Mouse (Mus musculus) liver, embryonic 14.5 days (tissue): ENCODE results near the gene Qtrt1. TPM values are rescaled to one million over a fixed set of nuclear protein-coding genes. Genes with fewer than 3 reads are reported as not detected.

Source experiments
- ATAC-seq: fragments of 200-750 bp; cut with Nextera tagmentation; 2 replicates; pipeline ENCODE4 v1.8.0; 2017; ENCODE audit warnings: moderate number of reproducible peaks, mild to moderate bottlenecking, moderate library complexity; ENCODE audit not compliant: insufficient read depth
- DNase-seq, 3 experiments: peaks; one replicate each; pipeline ENCODE4 v3.0.0-alpha.2; 2012 to 2013; ENCODE audit warnings: low read depth in 3 of 3, low spot score in 3 of 3
- H3K27ac ChIP-seq: fragments of 300-500 bp; sonication (generic); 2 replicates; pipeline ENCODE4 v1.5.1; 2014; ENCODE audit warnings: moderate library complexity, mild to moderate bottlenecking, control low read depth, inconsistent platforms
- H3K27me3 ChIP-seq: fragments of 300-500 bp; sonication (generic); 2 replicates; pipeline ENCODE4 v1.6.1; 2014; ENCODE audit warnings: mild to moderate bottlenecking, low read length, moderate library complexity; ENCODE audit not compliant: control insufficient read depth, insufficient read depth
- H3K36me3 ChIP-seq: fragments of 300-500 bp; sonication (generic); replicated peaks from 2 replicates; pipeline ENCODE4 v1.6.1; 2014; ENCODE audit warnings: low read depth; ENCODE audit not compliant: control insufficient read depth, insufficient read depth
- H3K4me1 ChIP-seq, 2 experiments: fragments of 200-500 bp in 1 of 2; fragments of 300-500 bp in 1 of 2; sonication (generic) in 1 of 2; replicated peaks; 2 replicates each; pipeline ENCODE4 v1.6.1; 2012 to 2014; ENCODE audit warnings: antibody characterized with exemption in 1 of 2, inconsistent platforms in 1 of 2, low read length in 1 of 2; ENCODE audit not compliant: control insufficient read depth in 2 of 2, insufficient read depth in 2 of 2
- H3K4me2 ChIP-seq: fragments of 300-500 bp; sonication (generic); 2 replicates; pipeline ENCODE4 v1.6.1; 2014; ENCODE audit warnings: low read depth, mild to moderate bottlenecking, control low read depth, moderate library complexity
- H3K4me3 ChIP-seq, 2 experiments: fragments of 200-500 bp in 1 of 2; fragments of 300-500 bp in 1 of 2; sonication (generic) in 1 of 2; 2 replicates each; pipeline ENCODE4 v1.5.1; 2012 to 2014; ENCODE audit warnings: low read depth in 2 of 2, low read length in 2 of 2, mild to moderate bottlenecking in 2 of 2, control low read depth in 1 of 2, inconsistent platforms in 1 of 2, moderate library complexity in 1 of 2; ENCODE audit not compliant: insufficient read depth in 1 of 2
- H3K9ac ChIP-seq: fragments of 300-500 bp; sonication (generic); replicated peaks from 2 replicates; pipeline ENCODE4 v1.6.1; 2014; ENCODE audit warnings: mild to moderate bottlenecking, control low read depth, moderate library complexity
- H3K9me3 ChIP-seq: fragments of 300-500 bp; sonication (generic); 2 replicates; pipeline ENCODE4 v1.6.1; 2016; ENCODE audit warnings: low read length, mixed read lengths; ENCODE audit not compliant: control insufficient read depth
- CTCF ChIP-seq: IDR thresholded peaks from 2 replicates; pipeline ENCODE4 v1.5.1; 2016; ENCODE audit warnings: antibody characterized with exemption, low read depth, control low read depth
- EP300 ChIP-seq: IDR thresholded peaks from 2 replicates; pipeline ENCODE4 v1.6.1; 2016; ENCODE audit warnings: antibody characterized with exemption, low read depth
- WGBS: fragments of 180-500 bp; shearing (Covaris S2); extraction: QIAGEN DNeasy Blood & Tissue Kit; methylation state at CpG from one replicate; pipeline ENCODE4 v1.1.7; 2014; ENCODE audit not compliant: insufficient replicate concordance; 5-methylcytosine and 5-hydroxymethylcytosine counted together
- polyA plus RNA-seq, 2 experiments: library from polyadenylated mRNA; depleted of rRNA in 1 of 2; stranded (reverse) in 1 of 2; unstranded in 1 of 2; fragments of >200 nt; fragmentation: Nextera tagmentation in 1 of 2; extraction: Ambion mirVana in 1 of 2; gene quantifications; 2 replicates each; pipeline versions ENCODE4 v1.2.1 to v1.2.3; 2012 to 2014

Qtrt1 gene
- polyA plus RNA-seq, 2 experiments, result 20.0 to 25.4 TPM

- ATAC-seq (no peak), DNase-seq (no peak)
- Histone ChIP-seq H3K27me3 (no peaks in the 10 kb centered on the region), H3K9me3 (no peaks in the 10 kb centered on the region), H3K4me1 (peaks cover 8 to 18% of the 10 kb centered on the region in 2 experiments), H3K9ac (no peak overlapping the region), H3K36me3 (no peaks in the 10 kb centered on the region; the same call in none of the 2 replicates), H3K4me3 (no peak overlapping the region), H3K4me2 (no peak overlapping the region), H3K27ac (no peak overlapping the region)
- WGBS, result 87% methylated on average over 7 of the region's 7 CpGs
- TF ChIP-seq EP300, result no peak
- TF ChIP-seq CTCF, result no peak
These were observed 20.4 kb downstream of the Qtrt1 start for GRCm38 (mm10) chr9:21432066-21432465.

- ATAC-seq (no peak), DNase-seq (no peak)
- H3K9me3 ChIP-seq, result no peaks in the 10 kb centered on the region
- no peak overlapping the region for H3K4me3 ChIP-seq
- H3K9ac ChIP-seq, result no peak overlapping the region
- H3K27ac ChIP-seq, result no peak overlapping the region
- H3K27me3 ChIP-seq, result no peaks in the 10 kb centered on the region
- 83% methylated on average over 8 of the region's 8 CpGs for WGBS
- no peak overlapping the region for H3K4me2 ChIP-seq
- TF ChIP-seq CTCF, result no peak
- TF ChIP-seq EP300, result no peak
- no peaks in the 10 kb centered on the region; the same call in none of the 2 replicates for H3K36me3 ChIP-seq
- H3K4me1 ChIP-seq, result peaks cover 12 to 27% of the 10 kb centered on the region in 2 experiments
These were observed 22.1 kb downstream of the Qtrt1 start for GRCm38 (mm10) chr9:21433766-21434165.

DNA sequence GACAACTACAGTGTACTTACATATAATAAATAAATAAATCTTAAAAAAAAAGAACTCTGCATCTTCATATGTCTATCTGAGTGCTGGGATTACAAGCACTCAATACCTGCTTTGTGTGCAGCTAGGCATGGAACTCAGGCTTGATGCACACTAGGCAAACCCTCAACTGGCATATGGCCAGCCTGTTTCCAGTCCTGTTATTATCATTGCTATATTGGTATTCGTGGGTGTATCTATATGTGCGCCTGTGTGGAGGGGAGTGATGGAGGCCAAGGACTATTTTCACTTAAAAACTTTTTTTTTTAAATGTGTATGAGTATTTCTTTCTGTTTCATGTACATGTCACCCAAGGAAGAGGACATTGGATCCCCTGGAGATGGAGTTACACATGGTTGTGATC is 22.8 kb downstream of the Qtrt1 start:
- H3K4me3 ChIP-seq, result no peak overlapping the region
- H3K9ac ChIP-seq, result no peak overlapping the region
- WGBS, result 76% methylated on average over 2 of the region's 2 CpGs
- DNase-seq, result no peak
- no peaks in the 10 kb centered on the region for H3K27me3 ChIP-seq
- ATAC-seq, result no peak
- no peak overlapping the region for H3K27ac ChIP-seq
- peaks cover 12 to 30% of the 10 kb centered on the region in 2 experiments for H3K4me1 ChIP-seq
- TF ChIP-seq CTCF, result no peak
- no peak for TF ChIP-seq EP300
- no peaks in the 10 kb centered on the region for H3K9me3 ChIP-seq
- no peak overlapping the region for H3K4me2 ChIP-seq
- no peaks in the 10 kb centered on the region; the same call in none of the 2 replicates for H3K36me3 ChIP-seq

- Histone ChIP-seq H3K27me3 (no peaks in the 10 kb centered on the region), H3K36me3 (no peaks in the 10 kb centered on the region; the same call in 1 of the 2 replicates), H3K4me3 (no peak overlapping the region), H3K4me1 (peaks cover 12 to 30% of the 10 kb centered on the region in 2 experiments), H3K9ac (no peak overlapping the region), H3K4me2 (peak overlapping the region; percentile 6; the same call in 1 of the 2 replicates), H3K27ac (no peak overlapping the region), H3K9me3 (no peaks in the 10 kb centered on the region)
- ATAC-seq, result no peak
- no peak for TF ChIP-seq CTCF
- no peak for TF ChIP-seq EP300
- DNase-seq, result no peak
- 31% methylated on average over 7 of the region's 7 CpGs for WGBS
These were observed 24.4 kb downstream of the Qtrt1 start for GRCm38 (mm10) chr9:21435777-21436635.

- Histone ChIP-seq H3K27ac (no peak overlapping the region), H3K36me3 (no peaks in the 10 kb centered on the region; the same call in 1 of the 2 replicates), H3K4me3 (no peak overlapping the region), H3K9me3 (no peaks in the 10 kb centered on the region), H3K9ac (no peak overlapping the region), H3K4me2 (no peak overlapping the region), H3K27me3 (no peaks in the 10 kb centered on the region), H3K4me1 (peaks cover 12 to 30% of the 10 kb centered on the region in 2 experiments)
- WGBS, result 72% methylated on average over 6 of the region's 6 CpGs
- ATAC-seq (no peak), DNase-seq (no peak)
- TF ChIP-seq CTCF (no peak), EP300 (no peak)
These were observed 25.9 kb downstream of the Qtrt1 start for GRCm38 (mm10) chr9:21437577-21437976.
